Mouse (Mus musculus): ENCODE results near the gene Olfr1084. TPM values are rescaled to one million over a fixed set of nuclear protein-coding genes. Genes with fewer than 3 reads are reported as not detected.
"Not testable (repeated sequence)": the region's sequence is repeated elsewhere in the genome, so short reads cannot be mapped to it uniquely, and the experiment has no call there.

The Olfr1084 gene
- total RNA-seq (2014; rRNA removed): not detected in 2 replicates
- polyA plus RNA-seq (2012; rRNA removed): not detected in 2 replicates

- H3K4me1 ChIP-seq (ENCODE audit: control insufficient read depth, insufficient read depth, low read length); H3K36me3 ChIP-seq (ENCODE audit: control insufficient read depth, insufficient read depth, low read length); DNase-seq (ENCODE audit: extremely low read depth, low read depth, low spot score); H3K27me3 ChIP-seq (ENCODE audit: control insufficient read depth, insufficient read depth, low read length); H3K27ac ChIP-seq (replicated peaks; ENCODE audit: insufficient read depth, low read depth, low read length); H3K9ac ChIP-seq (ENCODE audit: low read depth, low read length); H3K79me2 ChIP-seq (ENCODE audit: control insufficient read depth, insufficient read depth, low read length); H3K4me3 ChIP-seq (ENCODE audit: insufficient read depth, low read depth, low read length): not testable (repeated sequence)
- WGBS: 71% methylated on average over 1 of the region's 1 CpGs
Observed at GRCm38 (mm10) chr2:86639625-86640024, at the start of gene Olfr1084. TSS of gene Olfr1084 (minus strand) at chr2:86639725.

- Histone ChIP-seq H3K4me1 (ENCODE audit: control insufficient read depth, insufficient read depth, low read length) (no peaks in the 10 kb centered on the region), H3K27me3 (ENCODE audit: control insufficient read depth, insufficient read depth, low read length) (no peaks in the 10 kb centered on the region), H3K36me3 (ENCODE audit: control insufficient read depth, insufficient read depth, low read length) (no peaks in the 10 kb centered on the region), H3K27ac (replicated peaks; ENCODE audit: insufficient read depth, low read depth, low read length) (no peak within 1 kb of the TSS), H3K9ac (ENCODE audit: low read depth, low read length) (no peak within 1 kb of the TSS), H3K79me2 (ENCODE audit: control insufficient read depth, insufficient read depth, low read length) (no peaks in the 10 kb centered on the region), H3K4me3 (ENCODE audit: insufficient read depth, low read depth, low read length) (no peak within 1 kb of the TSS)
- DNase-seq (ENCODE audit: extremely low read depth, low read depth, low spot score): no peak
- no peak for TF ChIP-seq POLR2A (IDR thresholded peaks at IDR 0.05; ENCODE audit: extremely low read depth, insufficient read depth, low read length)
- no peak for TF ChIP-seq CTCF (IDR thresholded peaks at IDR 0.05; ENCODE audit: low read depth, low read length)
- WGBS: 76% methylated on average over 2 of the region's 2 CpGs
Observed at GRCm38 (mm10) chr2:86679992-86680391, 40.5 kb upstream of the Olfr1084 start, which contains the start of gene Olfr1086. TSS of gene Olfr1086 (minus strand) at chr2:86680092.

- no peak within 1 kb of the TSS for H3K9ac ChIP-seq (ENCODE audit: low read depth, low read length)
- H3K27ac ChIP-seq (replicated peaks; ENCODE audit: insufficient read depth, low read depth, low read length): no peak within 1 kb of the TSS
- no peak within 1 kb of the TSS for H3K4me3 ChIP-seq (ENCODE audit: insufficient read depth, low read depth, low read length)
- DNase-seq (ENCODE audit: extremely low read depth, low read depth, low spot score): no peak
- no peaks in the 10 kb centered on the region for H3K36me3 ChIP-seq (ENCODE audit: control insufficient read depth, insufficient read depth, low read length)
- H3K4me1 ChIP-seq (ENCODE audit: control insufficient read depth, insufficient read depth, low read length): no peaks in the 10 kb centered on the region
- H3K27me3 ChIP-seq (ENCODE audit: control insufficient read depth, insufficient read depth, low read length): no peaks in the 10 kb centered on the region
- H3K79me2 ChIP-seq (ENCODE audit: control insufficient read depth, insufficient read depth, low read length): no peaks in the 10 kb centered on the region
- TF ChIP-seq POLR2A (IDR thresholded peaks at IDR 0.05; ENCODE audit: extremely low read depth, insufficient read depth, low read length) (no peak), CTCF (IDR thresholded peaks at IDR 0.05; ENCODE audit: low read depth, low read length) (no peak)
- WGBS: 13% methylated on average over 1 of the region's 1 CpGs
Observed at GRCm38 (mm10) chr2:86661919-86662318, 22.4 kb upstream of the Olfr1084 start, which contains the start of gene Olfr1085. TSS of gene Olfr1085 (minus strand) at chr2:86662019.

DNA sequence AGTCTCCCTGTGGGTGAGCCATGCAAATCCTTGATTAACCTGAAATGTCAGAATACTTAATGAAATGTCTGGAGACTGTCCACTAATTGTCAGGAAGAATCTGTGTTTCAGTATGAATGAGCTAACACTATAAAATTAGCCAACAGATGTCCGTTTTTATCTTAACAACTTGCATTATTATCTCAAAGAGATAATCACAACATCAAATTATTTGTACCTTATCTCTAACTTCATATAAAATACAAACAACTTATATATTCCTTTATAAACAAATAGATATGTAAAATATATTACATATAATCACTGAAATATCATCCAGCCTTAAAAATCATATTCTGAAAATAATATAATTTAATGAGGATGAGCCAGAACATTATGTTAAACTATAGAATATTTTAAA lies 40.7 kb downstream of the Olfr1084 start, which contains the start of gene Olfr1082:
Olfr1082 (minus strand) TSS at position 101 of the 400 bp plus-strand sequence.
- not testable (repeated sequence) for H3K4me3 ChIP-seq (ENCODE audit: insufficient read depth, low read depth, low read length); DNase-seq (ENCODE audit: extremely low read depth, low read depth, low spot score); H3K27ac ChIP-seq (replicated peaks; ENCODE audit: insufficient read depth, low read depth, low read length); H3K36me3 ChIP-seq (ENCODE audit: control insufficient read depth, insufficient read depth, low read length); H3K9ac ChIP-seq (ENCODE audit: low read depth, low read length); H3K4me1 ChIP-seq (ENCODE audit: control insufficient read depth, insufficient read depth, low read length); H3K79me2 ChIP-seq (ENCODE audit: control insufficient read depth, insufficient read depth, low read length); H3K27me3 ChIP-seq (ENCODE audit: control insufficient read depth, insufficient read depth, low read length)
- WGBS: 40% methylated on average over 1 of the region's 1 CpGs

Other genes with a start within 250 kb of the Olfr1084 start
- gene Olfr1061, start 225.7 kb downstream of the Olfr1084 start, total RNA-seq (2014; rRNA removed): not detected in 2 replicates
- gene Olfr1061, start 225.7 kb downstream of the Olfr1084 start, polyA plus RNA-seq (2012; rRNA removed): not detected in 2 replicates
- not detected in 2 replicates for gene Olfr1062, start 213.0 kb downstream of the Olfr1084 start, total RNA-seq (2014; rRNA removed)
- not detected in 2 replicates for gene Olfr1062, start 213.0 kb downstream of the Olfr1084 start, polyA plus RNA-seq (2012; rRNA removed)
- not detected in 2 replicates for gene Olfr1065, start 189.1 kb downstream of the Olfr1084 start, total RNA-seq (2014; rRNA removed)
- gene Olfr1065, start 189.1 kb downstream of the Olfr1084 start, polyA plus RNA-seq (2012; rRNA removed): not detected in 2 replicates
- gene Olfr1066, start 183.5 kb downstream of the Olfr1084 start, total RNA-seq (2014; rRNA removed): not detected in 2 replicates
- gene Olfr1066, start 183.5 kb downstream of the Olfr1084 start, polyA plus RNA-seq (2012; rRNA removed): not detected in 2 replicates
- not detected in 2 replicates for gene Olfr228, start 152.3 kb downstream of the Olfr1084 start, total RNA-seq (2014; rRNA removed)
- gene Olfr228, start 152.3 kb downstream of the Olfr1084 start, polyA plus RNA-seq (2012; rRNA removed): not detected in 2 replicates
- gene Olfr1076, start 131.3 kb downstream of the Olfr1084 start, total RNA-seq (2014; rRNA removed): not detected in 2 replicates
- not detected in 2 replicates for gene Olfr1076, start 131.3 kb downstream of the Olfr1084 start, polyA plus RNA-seq (2012; rRNA removed)
- not detected in 2 replicates for gene Olfr1079, start 97.2 kb downstream of the Olfr1084 start, total RNA-seq (2014; rRNA removed)
- gene Olfr1079, start 97.2 kb downstream of the Olfr1084 start, polyA plus RNA-seq (2012; rRNA removed): not detected in 2 replicates
- not detected in 2 replicates for gene Olfr1080, start 81.5 kb downstream of the Olfr1084 start, total RNA-seq (2014; rRNA removed)
- not detected in 2 replicates for gene Olfr1080, start 81.5 kb downstream of the Olfr1084 start, polyA plus RNA-seq (2012; rRNA removed)
- gene Olfr1082, start 40.8 kb downstream of the Olfr1084 start, total RNA-seq (2014; rRNA removed): not detected in 2 replicates
- gene Olfr1082, start 40.8 kb downstream of the Olfr1084 start, polyA plus RNA-seq (2012; rRNA removed): not detected in 2 replicates
- not detected in 2 replicates for gene Olfr1085, start 22.3 kb upstream of the Olfr1084 start, total RNA-seq (2014; rRNA removed)
- not detected in 2 replicates for gene Olfr1085, start 22.3 kb upstream of the Olfr1084 start, polyA plus RNA-seq (2012; rRNA removed)
- gene Olfr1086, start 40.4 kb upstream of the Olfr1084 start, total RNA-seq (2014; rRNA removed): not detected in 2 replicates
- not detected in 2 replicates for gene Olfr1086, start 40.4 kb upstream of the Olfr1084 start, polyA plus RNA-seq (2012; rRNA removed)
- not detected in 2 replicates for gene Olfr1087, start 58.7 kb upstream of the Olfr1084 start, total RNA-seq (2014; rRNA removed)
- gene Olfr1087, start 58.7 kb upstream of the Olfr1084 start, polyA plus RNA-seq (2012; rRNA removed): not detected in 2 replicates
- not detected in 2 replicates for gene Olfr1089, start 94.0 kb upstream of the Olfr1084 start, total RNA-seq (2014; rRNA removed)
- not detected in 2 replicates for gene Olfr1089, start 94.0 kb upstream of the Olfr1084 start, polyA plus RNA-seq (2012; rRNA removed)
- gene Olfr1090, start 119.3 kb upstream of the Olfr1084 start, total RNA-seq (2014; rRNA removed): not detected in 2 replicates
- gene Olfr1090, start 119.3 kb upstream of the Olfr1084 start, polyA plus RNA-seq (2012; rRNA removed): not detected in 2 replicates
- not detected in 2 replicates for gene Olfr1093, start 142.8 kb upstream of the Olfr1084 start, total RNA-seq (2014; rRNA removed)
- not detected in 2 replicates for gene Olfr1093, start 142.8 kb upstream of the Olfr1084 start, polyA plus RNA-seq (2012; rRNA removed)
- not detected in 2 replicates for gene Olfr141, start 170.3 kb upstream of the Olfr1084 start, total RNA-seq (2014; rRNA removed)
- not detected in 2 replicates for gene Olfr141, start 170.3 kb upstream of the Olfr1084 start, polyA plus RNA-seq (2012; rRNA removed)
- gene Olfr1094, start 184.9 kb upstream of the Olfr1084 start, total RNA-seq (2014; rRNA removed): not detected in 2 replicates
- not detected in 2 replicates for gene Olfr1094, start 184.9 kb upstream of the Olfr1084 start, polyA plus RNA-seq (2012; rRNA removed)
- not detected in 2 replicates for gene Olfr1095, start 212.0 kb upstream of the Olfr1084 start, total RNA-seq (2014; rRNA removed)
- not detected in 2 replicates for gene Olfr1095, start 212.0 kb upstream of the Olfr1084 start, polyA plus RNA-seq (2012; rRNA removed)
- not detected in 2 replicates for gene Gm13723, start 235.1 kb upstream of the Olfr1084 start, total RNA-seq (2014; rRNA removed)
- not detected in 2 replicates for gene Gm13723, start 235.1 kb upstream of the Olfr1084 start, polyA plus RNA-seq (2012; rRNA removed)